Mouse (Mus musculus): ENCODE measurements around the gene Aco2.

The Aco2 gene

DNA sequence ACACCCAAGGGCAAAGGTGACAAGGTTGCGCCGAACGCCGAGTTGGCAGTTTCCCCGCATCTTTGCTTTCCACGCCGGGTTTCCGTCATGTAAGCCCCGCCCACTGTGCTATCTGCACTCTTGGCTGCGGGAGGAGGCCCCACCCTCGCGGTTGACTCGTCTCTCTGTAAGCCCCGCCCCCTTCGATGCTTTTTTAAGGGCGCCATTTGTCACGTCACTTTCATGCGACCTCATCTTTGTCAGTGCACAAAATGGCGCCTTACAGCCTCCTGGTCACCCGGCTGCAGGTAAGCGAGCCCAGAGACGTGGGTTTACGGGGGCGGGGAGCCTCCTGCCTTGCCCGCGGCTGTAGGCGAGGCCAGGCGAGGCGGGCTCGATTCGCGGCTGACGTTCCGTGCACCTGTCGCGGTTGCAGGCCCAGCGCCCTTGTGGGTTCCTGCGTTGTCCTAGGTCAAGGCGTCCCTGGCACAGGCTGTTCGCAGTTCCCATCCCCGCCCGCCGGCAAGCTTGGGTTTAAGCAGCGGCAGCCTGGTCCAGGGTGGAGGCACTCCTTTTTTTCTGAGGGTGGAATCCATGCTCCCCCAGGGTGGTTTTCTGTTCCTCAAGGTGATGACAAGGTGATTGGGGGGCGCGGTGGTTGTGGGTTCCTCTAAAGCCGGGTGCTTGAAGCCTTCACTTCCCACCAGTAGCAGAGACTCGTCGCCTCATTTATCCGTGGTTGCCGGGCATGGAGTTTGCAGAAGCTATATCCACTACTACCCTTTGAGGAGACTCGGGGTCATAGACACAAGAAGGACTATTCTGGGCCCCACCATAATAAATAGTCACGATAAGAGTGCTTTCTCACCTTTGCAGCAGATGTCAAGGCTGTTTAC is at the start of gene Aco2:
TSS of gene Aco2 (plus strand) at position 48 of the 875 bp plus-strand sequence.
- peak; percentile 99 for DNase-seq (ENCODE audit: low read depth)

DNA sequence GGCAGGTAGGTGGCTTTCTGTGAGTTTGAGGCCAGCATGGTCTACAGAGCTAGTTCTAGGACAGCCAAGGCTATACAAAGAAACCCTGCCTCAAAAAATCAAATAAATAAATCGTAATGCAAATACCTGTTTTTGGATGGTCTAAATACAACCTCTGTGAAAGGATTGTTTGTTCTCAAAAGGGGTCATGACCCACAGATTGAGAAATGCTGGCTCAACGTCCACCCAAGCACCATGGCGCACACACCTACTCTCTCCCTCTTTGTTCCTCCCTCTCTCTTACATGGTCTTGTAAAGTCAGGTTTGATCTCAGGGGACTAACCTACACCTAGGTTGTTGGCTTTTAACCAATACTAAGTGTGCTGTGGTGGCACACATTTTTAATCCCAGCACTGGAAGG is 49.5 kb upstream of the Aco2 start:
- DNase-seq (ENCODE audit: low read depth) = no peak

DNA sequence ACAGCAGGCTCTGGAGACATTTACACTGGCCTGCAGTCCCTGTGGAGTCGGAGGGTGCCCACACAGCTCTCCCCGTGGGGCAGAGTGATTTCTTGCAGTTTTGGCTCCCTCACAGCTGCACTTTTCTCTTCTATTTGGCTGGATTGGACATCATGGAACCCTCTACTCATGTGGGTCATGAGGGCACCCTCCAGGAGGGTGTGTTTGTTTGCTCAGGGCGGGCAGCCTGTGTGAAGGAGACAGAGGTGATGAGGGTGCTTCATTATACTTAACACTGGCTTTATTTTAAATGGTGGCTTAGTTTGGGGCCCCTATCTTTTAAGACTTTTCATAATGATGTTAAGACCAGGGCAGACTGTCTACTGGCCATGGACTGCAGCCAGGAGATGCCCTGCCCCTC is 47.3 kb upstream of the Aco2 start:
- DNase-seq (ENCODE audit: low read depth) = no peak

DNA sequence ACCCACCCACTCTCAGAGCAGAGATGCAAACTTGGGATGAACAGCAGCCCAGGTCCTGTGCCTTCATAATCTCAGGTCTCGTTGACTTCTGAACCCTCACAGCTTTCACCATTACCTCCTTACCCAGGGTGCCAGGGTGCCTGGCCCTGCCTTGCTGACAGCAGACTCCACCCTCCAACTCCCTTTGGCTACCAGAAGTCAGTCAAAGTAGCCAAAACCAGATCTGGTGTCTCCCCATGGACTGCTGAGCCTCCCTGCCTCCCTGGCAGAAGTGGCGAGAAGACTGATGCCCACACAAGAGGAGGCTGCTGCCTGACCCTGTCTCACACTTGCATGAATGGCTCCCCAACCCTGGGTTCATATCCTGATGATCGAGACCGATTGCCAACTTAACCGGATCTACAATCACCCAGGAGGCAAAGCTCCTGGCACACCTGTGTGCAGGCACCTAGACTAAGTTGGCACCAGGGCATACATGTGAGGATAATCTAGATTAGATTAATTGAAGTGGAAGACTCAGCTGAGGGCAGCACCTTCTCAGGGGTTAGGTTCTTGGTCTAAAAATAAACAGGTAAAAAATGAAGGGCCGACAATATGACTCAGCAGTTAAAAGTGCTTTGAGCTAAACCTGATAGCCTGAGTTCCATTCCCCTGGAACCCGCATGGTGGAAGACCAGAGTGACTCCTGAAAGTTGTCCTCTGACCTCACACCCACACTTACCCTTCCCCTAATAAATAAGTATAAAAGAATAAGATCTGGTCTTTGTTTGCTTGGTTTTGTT is 43.5 kb upstream of the Aco2 start:
- no peak for DNase-seq (ENCODE audit: low read depth)

DNA sequence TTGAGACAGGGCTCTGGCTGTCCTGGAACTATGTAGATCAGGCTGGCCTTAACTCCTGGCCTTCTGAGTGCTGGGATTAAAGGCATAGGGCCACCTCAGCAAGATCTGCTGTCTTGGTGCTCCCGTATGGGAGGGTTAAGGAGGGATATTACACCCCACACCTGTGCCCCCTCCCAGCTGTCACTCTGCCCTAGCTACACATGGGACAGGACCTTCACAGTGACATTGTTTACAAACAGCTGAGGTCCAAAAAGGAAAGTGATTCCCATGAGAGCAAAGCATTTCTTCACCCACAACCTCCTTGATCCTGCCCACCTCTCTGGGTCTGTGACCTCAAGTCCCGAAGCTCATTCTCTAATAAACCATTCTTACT is 42.9 kb upstream of the Aco2 start:
- no peak for DNase-seq (ENCODE audit: low read depth)

DNA sequence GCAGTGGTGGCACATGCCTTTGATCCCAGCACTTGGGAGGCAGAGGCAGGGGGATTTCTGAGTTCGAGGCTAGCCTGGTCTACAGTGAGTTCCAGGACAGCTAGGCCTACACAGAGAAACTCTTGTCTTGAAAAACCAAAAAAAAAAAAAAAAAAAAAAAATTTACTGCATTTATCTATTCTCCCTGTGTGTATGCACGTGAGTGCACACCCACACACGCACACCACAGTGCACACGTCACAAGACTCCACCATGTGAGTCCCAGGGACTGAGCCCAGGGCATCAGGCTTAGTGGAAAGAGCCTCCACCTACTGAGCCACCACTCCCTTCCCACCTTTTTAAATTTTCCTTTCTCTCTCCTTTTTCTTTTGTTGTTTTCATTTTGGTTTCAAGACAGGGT is 41.6 kb upstream of the Aco2 start:
- no peak for DNase-seq (ENCODE audit: low read depth)

DNA sequence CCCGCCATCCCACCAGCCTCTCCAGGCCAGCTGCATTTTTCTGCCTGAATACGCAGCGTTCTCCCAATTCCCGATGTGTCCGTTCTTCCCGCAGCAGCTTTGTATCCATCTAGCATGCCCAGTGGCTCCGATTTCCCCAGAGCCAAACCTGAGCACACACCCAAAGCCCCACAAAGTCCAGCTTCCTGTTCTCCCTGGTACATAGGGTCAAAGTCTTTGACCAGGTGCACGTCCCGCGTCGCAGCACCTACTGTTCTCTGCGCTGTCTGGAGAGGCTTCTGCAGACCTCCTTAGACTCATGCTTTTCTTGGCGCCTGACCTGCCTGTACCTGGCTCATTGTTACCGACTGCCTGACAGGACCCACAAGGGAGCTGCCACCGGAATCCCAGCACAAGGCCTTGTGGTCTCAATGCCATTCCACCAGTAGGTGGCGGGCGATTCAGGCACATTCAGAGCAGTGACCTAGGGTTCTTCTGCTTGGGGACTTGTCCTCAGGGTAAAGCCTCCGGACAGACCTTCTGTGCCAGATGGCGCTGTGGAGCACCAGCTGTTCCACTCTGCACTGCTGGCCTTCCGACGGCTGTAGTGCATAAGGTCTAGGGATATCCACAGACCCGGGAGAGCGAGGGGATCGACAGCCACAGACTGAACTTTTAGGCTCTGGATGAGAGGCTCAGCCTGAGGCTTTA is 40.8 kb upstream of the Aco2 start:
- DNase-seq (ENCODE audit: low read depth) = peak; percentile 97

DNA sequence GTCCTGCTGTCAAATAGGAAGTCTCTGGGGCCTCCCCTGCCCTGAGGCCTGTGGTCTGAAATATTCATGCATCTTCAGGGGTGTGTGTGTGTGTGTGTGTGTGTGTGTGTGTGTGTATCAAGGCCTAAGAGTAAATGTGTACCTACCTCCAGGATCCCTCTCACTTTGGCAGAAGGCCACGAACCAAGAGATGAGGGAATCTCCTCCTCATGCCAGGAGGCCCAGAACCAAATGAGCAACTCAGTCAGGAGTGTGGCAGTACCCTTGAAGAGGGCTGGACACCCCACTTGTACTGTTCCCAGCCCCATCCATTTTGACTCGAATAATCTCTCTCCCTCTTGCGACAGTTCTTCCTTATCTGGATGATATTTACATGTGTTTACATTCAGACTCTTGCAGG is 39.9 kb upstream of the Aco2 start:
- DNase-seq (ENCODE audit: low read depth) = no peak

DNA sequence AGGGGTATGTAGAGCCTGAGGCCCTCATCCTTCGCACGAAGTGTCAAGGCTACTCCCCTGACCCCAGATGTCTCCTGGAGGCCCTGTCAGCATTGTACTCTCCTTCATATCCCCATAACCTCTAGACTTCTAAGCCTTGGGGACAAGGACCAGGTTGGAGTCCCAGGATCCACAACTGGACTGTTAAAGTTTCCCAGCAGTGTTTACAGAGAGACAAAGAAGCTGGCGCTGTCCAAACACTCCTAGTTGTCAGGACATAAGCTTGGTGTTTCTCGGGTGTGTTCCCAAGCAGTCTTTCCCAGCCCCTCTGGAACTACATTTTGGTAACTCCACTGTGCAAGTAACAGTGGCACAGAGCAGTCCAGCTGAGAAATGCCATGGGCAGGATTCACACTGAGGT is 38.6 kb upstream of the Aco2 start:
- DNase-seq (ENCODE audit: low read depth) = no peak

DNA sequence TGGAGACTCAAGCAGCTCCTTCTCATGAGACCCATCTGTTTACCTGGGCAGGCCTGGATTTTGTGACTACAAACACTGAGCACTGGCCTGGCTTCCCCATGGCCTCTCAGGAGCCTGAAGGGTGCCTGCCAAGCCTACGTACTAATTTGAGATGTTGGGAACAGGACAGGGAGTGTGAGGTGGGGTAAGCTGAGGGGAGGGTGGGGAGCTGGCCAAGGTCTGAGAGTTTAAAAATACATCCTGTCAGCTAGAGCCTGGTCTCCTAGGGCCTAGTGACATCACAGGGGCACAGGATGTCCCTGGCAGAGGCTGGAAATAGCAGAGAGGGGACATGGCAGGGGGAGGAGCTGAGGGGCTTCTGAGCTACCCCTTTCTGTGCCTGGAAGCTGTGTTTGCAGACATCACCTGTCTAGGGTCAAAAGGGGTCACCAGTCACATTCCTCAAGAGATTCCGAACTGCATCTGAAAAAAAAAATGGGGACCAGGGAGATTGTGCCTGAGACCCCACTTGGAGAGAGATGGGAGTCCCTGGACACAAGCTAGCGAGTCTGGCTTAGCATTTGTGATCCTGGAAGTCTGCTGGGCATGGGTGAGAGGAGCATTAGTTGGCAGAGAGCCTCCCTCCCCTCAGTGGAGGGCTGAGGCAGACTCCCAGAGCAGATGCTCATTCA is 37.8 kb upstream of the Aco2 start:
- DNase-seq (ENCODE audit: low read depth) = no peak

DNA sequence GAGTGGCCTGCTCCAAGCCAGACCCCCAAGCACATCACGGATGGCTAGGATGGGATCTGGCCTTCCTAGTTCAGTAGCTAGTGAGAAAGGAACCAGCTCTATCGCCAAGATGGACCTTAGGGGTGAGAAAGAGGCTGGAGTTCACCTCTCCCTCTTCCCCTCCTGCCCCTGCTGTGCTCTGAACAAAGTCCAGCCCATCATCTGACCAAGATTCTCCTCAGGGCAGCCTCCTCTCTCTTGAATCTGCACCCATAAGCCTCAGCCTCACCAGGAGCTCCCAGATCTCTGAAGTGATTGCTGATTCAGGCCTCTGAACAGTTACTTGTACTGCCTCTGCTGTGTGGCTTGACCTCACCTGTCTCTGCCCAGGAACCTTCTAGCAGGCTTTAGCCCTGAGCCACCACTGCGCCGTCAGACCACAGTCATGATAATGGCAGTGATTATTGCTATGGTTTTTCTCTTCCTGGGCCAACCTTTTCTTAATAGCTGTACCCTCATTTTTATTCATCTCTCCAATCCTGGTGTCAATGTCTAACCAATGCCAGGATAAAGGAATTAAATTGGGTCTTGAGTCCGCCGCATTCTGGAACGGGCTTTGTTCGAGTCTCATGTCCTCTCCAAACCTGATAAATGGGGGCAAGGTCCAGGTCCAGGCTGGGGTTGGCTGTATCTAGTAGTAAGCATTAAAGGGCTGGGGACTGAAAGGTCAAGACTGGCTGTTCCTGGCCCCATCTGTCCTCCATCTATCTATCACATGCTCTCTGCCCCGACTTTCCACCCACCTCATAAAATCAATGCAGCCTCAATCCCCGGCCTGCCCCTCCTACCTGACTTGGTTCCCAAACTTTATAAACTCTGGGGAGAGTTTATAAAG is 36.9 kb upstream of the Aco2 start:
- DNase-seq (ENCODE audit: low read depth) = no peak

DNA sequence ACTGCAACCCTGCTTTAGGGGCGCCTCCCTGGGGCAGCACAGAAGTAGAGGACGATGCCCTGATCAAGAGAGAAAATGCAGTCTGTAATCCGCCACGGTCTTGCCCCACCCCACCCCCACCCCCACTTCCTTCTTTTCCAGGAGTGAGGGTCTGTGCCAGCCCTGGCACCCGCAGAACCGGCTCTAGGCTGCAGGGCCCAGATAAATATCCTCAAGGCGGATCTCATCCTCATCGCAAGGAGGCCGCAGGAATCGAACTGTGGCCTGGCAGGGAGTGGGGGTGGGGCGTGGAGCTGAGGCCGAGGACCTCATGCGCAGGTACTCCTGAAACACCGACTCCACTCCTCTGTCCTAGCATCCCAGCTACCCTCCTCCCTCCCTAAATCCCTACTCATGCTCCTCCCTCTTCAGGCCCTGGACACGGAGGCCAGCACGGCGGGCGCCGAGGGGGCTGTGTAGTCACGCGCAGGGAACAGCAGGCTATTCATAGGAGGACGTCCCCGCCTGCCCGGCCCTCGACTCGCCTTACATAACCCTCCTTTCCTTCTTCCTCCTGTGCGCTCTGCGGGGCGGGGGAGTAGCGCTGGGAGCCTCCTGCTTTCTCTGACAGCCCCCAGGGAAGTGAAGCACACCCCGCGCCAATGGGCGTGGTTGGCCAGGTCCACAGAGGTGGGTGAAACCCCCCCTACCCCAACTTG is 35.8 kb upstream of the Aco2 start:
- no peak for DNase-seq (ENCODE audit: low read depth)

DNA sequence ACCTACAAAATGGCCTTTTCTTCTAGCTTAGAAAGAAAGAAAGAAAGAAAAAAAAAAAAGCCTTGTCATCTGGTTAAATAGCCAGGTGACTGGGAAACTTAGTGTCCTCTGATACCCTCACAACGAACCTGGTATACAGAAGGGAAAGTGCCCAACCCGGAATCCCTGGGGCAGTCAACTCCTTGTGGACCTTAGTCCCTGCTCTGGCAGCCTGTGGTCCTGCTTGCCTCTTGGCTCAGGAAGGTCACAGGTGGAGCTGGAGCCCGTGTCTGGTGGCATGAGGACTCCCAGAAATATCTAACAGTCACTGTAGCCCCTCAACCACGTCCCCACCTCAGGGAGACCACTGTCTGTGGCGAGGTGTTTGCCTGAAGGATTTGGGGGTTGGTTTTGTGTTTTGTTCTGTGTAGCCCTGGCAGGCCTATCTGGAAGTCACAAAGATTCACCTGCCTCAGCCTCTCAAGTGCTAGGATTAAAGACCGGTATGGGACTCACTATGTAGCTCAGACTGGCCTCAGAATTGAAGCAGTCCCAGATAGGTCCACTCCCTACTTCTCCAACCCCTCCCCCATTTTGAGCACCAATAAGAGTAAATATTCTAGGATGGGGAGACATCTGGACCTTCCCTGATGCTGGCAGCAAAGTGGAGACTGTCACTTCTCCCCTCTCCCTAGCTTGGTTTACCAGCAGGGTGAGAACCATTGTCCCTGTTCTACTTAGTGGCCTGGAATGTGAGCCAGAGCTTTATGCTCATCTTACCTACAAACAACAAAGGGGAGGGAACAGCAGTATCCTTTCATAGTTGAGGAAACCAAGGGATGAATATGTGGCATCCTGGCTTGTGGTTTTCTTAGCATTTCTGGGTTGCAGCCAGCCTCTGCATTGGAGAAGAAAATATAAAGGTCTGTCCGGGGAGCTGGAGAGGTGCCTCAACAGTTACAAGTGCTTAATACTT is 34.9 kb upstream of the Aco2 start:
- no peak for DNase-seq (ENCODE audit: low read depth)

DNA sequence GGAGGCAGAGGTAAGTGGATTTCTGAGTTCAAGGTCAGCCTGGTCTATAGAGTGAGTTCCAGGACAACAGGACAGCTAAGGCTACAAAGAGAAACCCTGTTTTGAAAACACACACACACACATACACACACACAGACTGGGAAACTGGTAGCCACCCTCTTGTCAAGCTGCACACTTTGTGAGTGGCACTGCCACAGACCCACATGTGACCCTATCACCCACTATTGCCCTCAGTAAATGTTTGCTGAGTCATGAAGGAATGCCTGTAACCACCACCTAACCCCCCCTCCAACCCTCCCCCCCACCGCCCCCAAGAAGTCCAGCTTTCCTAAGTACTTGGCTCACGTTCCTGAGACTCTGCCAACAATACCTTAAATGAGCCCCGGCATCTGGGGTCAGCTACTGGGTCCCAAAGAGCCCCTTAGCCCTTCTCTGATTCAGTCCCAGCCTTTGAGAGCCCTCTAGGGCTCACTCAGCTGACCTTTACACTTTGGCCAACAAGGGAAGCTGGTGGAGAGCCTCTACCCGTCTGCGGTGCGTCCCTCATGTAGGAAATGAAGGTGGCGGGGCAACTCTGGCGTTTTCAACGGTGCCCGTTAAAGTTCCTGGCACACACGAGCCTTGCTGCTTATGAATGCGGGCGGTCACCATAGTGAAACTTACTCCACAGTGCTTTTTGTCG is 33.4 kb upstream of the Aco2 start:
- no peak for DNase-seq (ENCODE audit: low read depth)

DNA sequence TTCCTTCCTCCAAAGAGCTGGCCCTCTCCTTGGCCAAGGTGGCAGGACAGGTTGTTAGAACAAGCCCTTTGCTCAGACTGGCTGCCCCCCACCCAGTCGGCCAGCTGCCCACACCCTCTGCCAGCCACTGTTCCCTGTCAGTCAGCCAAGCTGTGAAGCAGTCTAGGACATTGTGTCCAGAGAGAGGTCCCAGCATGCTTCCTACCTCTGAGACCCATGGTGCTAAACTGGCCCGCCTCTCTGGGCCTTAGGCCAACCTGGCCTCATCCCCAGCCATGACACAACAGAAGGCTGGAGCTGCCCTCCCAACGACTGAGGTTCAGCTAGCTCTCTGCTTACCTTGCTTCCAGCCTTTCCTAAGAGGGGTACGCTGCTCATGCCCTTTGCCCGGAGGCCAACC is 32.5 kb upstream of the Aco2 start:
- DNase-seq (ENCODE audit: low read depth) = peak; percentile 23

DNA sequence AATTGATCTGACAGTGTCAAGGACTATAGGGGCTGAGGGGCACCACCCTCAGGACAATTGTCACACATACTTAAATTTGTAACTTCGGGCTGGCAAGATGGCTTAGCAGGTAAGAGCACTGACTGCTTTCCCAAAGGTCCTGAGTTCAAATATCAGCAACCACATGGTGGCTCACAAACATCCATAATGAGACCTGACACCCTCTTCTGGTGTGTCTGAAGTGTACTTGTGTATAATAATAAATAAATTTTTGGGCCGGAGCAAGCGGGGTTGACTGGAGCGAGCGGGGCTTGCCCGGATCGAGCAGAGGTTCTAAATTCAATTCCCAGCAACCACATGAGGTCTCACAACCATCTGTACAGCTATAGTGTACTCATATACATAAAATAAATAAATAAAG is 31.8 kb upstream of the Aco2 start:
- DNase-seq (ENCODE audit: low read depth) = no peak

DNA sequence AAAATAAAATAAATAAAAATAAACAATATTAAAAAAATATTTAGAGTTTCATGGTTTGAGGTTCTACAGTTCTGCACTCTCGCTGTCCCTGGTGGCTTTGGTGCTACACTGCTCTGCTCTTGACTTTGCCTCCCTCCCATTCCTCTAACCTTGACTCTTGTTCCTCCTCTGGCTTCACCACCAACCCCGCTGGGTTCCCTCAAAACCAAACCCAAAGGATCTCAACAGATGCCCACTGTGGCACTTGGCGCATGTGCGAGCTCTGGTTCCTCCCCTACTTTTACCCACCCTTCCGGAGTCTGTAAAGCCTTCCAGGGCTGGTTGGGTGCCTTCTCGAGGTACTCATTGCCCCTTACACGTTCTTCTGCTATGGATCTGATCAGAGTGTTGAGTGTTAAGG is 29.8 kb upstream of the Aco2 start:
- DNase-seq (ENCODE audit: low read depth) = no peak

DNA sequence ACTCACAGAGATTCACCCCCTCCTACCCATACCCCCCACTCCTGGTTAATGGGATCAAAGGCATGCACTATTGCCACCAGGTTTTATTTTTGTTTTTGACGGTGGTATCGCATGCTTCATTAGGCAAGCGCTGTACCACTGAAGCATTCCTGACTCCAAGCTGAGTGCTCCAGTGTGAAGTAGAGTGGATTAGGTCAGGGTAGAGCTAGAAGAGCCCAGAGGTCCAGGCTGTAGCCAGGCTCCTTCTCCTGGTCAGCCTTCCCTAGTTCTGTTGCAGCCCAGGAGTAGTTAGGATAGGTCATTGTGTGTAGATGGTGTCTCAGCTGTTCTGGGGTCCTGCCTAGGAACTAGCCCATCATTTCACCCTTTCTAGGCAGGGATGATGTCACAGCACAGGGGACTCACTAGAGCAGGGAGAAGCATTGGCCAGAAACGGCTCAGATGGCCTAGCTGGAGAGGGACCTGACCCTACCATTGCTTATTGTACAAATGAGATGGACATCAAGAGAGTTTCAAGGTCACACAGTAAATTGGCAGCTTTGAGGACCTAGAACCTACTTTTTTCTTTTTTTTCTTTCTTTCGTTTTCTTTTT is 27.0 kb upstream of the Aco2 start:
- DNase-seq (ENCODE audit: low read depth) = no peak

DNA sequence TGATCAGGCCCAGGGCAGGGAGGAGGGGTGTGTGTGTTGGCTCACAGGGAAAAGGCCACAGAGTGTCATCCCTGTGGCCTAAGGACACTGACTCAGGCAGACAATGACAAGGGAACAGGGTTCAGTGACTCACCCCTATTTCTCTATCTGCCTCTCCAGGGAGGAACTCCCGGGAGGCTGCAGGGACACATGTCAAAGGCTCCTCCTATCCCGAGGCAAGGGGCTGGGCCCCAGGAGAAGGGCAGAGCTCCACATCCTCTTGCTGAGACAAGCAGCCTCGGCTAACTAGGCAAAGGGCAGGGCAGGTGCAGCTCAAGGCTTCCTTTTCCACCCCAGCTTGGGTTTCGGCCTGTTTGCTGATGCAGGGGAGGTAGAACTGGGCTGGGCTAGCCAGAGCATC is 26.4 kb upstream of the Aco2 start:
- peak; percentile 82 for DNase-seq (ENCODE audit: low read depth)

Measured in 416B (cell line).